Mouse (Mus musculus): ENCODE measurements at regions not wholly inside any gene's neighbourhood (a gene's known extent, or its start where the extent isn't known, plus 50 kb on each side); places are given as distances from the start of the nearest gene placed in this dataset.

DNA sequence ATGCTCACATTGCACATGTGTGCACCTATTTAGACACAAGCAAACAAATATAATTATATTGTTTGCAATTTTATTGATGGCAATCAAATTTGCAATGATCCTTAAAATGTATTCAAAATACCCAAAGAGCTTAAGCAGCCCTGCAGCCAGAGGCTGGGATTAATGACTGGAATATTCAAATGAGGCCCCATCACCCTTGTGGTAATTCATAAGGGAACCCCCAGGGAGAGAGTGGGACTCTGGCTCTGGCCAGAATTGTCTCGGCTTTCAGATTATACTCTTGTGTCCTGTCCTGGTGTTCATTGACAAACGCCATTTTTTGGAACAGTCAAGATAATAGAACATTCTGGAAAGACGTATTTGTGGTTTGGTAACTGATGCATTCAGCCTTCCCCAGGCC, 133.5 kb downstream of the Vrk1 start:
- Histone ChIP-seq H3K36me3 (ENCODE audit: control insufficient read depth, insufficient read depth, low read length) (no peaks in the 10 kb centered on the region), H3K27ac (ENCODE audit: control insufficient read depth, insufficient read depth, low read depth, low read length) (no peak overlapping the region), H3K27me3 (ENCODE audit: control insufficient read depth, insufficient read depth, low read length) (no peaks in the 10 kb centered on the region), H3K4me1 (ENCODE audit: control insufficient read depth, insufficient read depth, low read length) (peaks cover 8% of the 10 kb centered on the region), H3K4me3 (ENCODE audit: control insufficient read depth, low read depth, low read length) (no peak overlapping the region)
- TF ChIP-seq CTCF (IDR thresholded peaks at IDR 0.05; ENCODE audit: control insufficient read depth, insufficient read depth, insufficient replicate concordance, low read depth, low read length) (no peak), POLR2A (IDR thresholded peaks at IDR 0.05; ENCODE audit: control insufficient read depth, low read depth, low read length) (no peak)

DNA sequence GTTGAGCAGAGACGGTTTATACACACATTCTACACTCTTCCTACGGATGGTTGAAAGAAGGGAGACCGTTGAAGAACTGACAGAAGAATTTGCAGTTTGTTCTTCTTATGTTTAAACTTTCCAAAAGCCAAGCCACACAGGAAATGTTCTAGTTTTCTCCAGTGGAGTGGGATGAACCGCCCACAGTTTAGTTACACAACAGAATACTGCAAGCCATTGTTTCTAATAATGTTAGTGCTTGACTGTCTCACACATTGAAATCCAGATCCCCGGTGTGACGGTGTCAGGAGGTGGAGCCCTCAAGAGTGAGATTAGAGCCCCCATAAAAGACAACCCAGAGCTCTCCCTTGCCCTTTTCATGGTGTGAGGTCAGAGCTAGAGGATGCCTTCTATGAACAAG, 146.8 kb downstream of the Vrk1 start:
- no peak for TF ChIP-seq POLR2A (IDR thresholded peaks at IDR 0.05; ENCODE audit: control insufficient read depth, low read depth, low read length)
- no peak for TF ChIP-seq CTCF (IDR thresholded peaks at IDR 0.05; ENCODE audit: control insufficient read depth, insufficient read depth, insufficient replicate concordance, low read depth, low read length)
- H3K27me3 ChIP-seq (ENCODE audit: control insufficient read depth, insufficient read depth, low read length) = no peaks in the 10 kb centered on the region
- no peak overlapping the region for H3K27ac ChIP-seq (ENCODE audit: control insufficient read depth, insufficient read depth, low read depth, low read length)
- H3K36me3 ChIP-seq (ENCODE audit: control insufficient read depth, insufficient read depth, low read length) = no peaks in the 10 kb centered on the region
- peaks cover 2% of the 10 kb centered on the region for H3K4me1 ChIP-seq (ENCODE audit: control insufficient read depth, insufficient read depth, low read length)
- no peak overlapping the region for H3K4me3 ChIP-seq (ENCODE audit: control insufficient read depth, low read depth, low read length)

DNA sequence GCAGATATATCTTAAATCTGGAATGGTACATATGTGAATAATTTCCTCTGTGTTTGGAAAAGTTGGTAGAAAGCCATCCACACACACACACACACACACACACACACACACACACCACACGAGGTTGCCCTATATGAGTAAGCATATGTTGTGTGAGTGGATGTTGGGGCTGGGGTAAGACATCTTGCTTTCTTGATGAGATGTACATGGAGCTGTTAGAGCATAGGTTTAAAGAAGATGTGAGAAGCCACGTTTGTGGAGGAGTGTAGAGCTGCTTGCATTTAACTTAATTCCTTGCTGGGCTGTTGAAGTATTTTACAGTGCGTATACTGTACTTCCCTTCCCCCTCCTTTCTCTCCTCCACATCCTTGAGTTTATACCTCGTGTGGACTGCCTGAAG, 147.8 kb downstream of the Vrk1 start:
- H3K27me3 ChIP-seq (ENCODE audit: control insufficient read depth, insufficient read depth, low read length) = no peaks in the 10 kb centered on the region
- no peaks in the 10 kb centered on the region for H3K36me3 ChIP-seq (ENCODE audit: control insufficient read depth, insufficient read depth, low read length)
- TF ChIP-seq CTCF (IDR thresholded peaks at IDR 0.05; ENCODE audit: control insufficient read depth, insufficient read depth, insufficient replicate concordance, low read depth, low read length) = no peak
- no peak for TF ChIP-seq POLR2A (IDR thresholded peaks at IDR 0.05; ENCODE audit: control insufficient read depth, low read depth, low read length)
- H3K4me1 ChIP-seq (ENCODE audit: control insufficient read depth, insufficient read depth, low read length) = peaks cover 2% of the 10 kb centered on the region
- H3K4me3 ChIP-seq (ENCODE audit: control insufficient read depth, low read depth, low read length) = no peak overlapping the region
- H3K27ac ChIP-seq (ENCODE audit: control insufficient read depth, insufficient read depth, low read depth, low read length) = no peak overlapping the region

DNA sequence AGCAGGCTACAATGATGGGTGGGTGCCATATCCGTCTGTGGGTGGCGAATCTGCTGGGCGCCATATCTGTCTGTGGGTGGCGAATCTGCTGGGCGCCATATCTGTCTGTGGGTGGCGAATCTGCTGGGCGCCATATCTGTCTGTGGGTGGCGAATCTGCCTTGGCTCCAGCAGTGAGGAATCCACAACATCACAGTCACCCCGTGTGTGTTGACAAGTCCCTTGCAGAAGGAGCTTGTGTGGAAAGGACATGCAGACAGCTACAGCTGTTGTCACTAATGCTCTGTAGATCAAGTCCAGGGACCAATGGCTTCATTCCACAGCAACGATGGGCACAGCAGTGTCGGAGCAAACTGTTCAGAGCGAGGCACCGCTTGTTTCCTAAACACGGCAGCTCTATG, 148.6 kb downstream of the Vrk1 start:
- Histone ChIP-seq H3K27me3 (ENCODE audit: control insufficient read depth, insufficient read depth, low read length) (no peaks in the 10 kb centered on the region), H3K4me1 (ENCODE audit: control insufficient read depth, insufficient read depth, low read length) (peaks cover 2% of the 10 kb centered on the region), H3K36me3 (ENCODE audit: control insufficient read depth, insufficient read depth, low read length) (no peaks in the 10 kb centered on the region), H3K27ac (ENCODE audit: control insufficient read depth, insufficient read depth, low read depth, low read length) (no peak overlapping the region), H3K4me3 (ENCODE audit: control insufficient read depth, low read depth, low read length) (peak overlapping the region; percentile 85)
- TF ChIP-seq CTCF (IDR thresholded peaks at IDR 0.05; ENCODE audit: control insufficient read depth, insufficient read depth, insufficient replicate concordance, low read depth, low read length) (no peak), POLR2A (IDR thresholded peaks at IDR 0.05; ENCODE audit: control insufficient read depth, low read depth, low read length) (no peak)

DNA sequence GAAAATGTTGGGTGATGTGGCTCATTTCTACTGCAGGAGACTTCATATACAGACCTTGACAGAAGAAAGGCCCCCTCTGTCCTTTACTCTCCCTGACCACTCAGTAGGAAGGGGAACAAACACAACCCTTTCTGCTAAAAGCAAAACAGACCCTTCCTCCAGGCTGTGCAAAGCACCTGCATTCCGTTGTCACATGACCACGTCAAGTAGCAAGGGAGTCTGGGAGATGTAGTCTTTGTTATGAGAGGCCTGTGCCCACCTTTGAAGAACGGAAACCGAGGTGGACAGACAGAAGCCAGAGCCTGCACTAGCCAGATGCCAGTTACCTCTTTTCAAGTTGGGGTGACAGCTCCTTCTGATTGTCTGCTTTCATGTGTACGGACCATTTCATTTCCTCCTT, 161.3 kb downstream of the Vrk1 start:
- TF ChIP-seq CTCF (IDR thresholded peaks at IDR 0.05; ENCODE audit: control insufficient read depth, insufficient read depth, insufficient replicate concordance, low read depth, low read length) = no peak
- no peak for TF ChIP-seq POLR2A (IDR thresholded peaks at IDR 0.05; ENCODE audit: control insufficient read depth, low read depth, low read length)
- H3K4me1 ChIP-seq (ENCODE audit: control insufficient read depth, insufficient read depth, low read length) = peaks cover 16% of the 10 kb centered on the region

DNA sequence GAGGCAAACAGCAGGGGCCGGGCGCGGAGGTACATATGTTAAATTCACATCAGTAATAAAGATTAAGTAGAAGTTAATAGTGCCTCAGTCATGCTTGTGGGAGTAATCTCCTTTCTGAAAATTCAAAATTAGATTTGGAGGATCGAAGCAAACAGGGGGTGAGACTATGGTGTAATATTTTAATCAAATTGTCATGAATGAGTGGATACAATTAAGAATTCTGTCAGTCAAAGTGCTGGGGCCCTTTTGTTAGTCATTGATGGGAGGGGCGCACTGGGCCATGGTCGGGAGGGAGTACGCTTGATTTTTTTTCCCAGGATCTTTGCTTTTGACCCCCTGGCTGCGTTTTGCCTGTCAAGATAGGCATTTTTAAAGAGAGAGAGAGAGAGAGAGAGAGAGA, 163.2 kb downstream of the Vrk1 start:
- Histone ChIP-seq H3K36me3 (ENCODE audit: control insufficient read depth, insufficient read depth, low read length) (no peaks in the 10 kb centered on the region), H3K27me3 (ENCODE audit: control insufficient read depth, insufficient read depth, low read length) (no peaks in the 10 kb centered on the region), H3K27ac (ENCODE audit: control insufficient read depth, insufficient read depth, low read depth, low read length) (no peak overlapping the region), H3K4me3 (ENCODE audit: control insufficient read depth, low read depth, low read length) (no peak overlapping the region), H3K4me1 (ENCODE audit: control insufficient read depth, insufficient read depth, low read length) (peaks cover 16% of the 10 kb centered on the region)
- no peak for TF ChIP-seq POLR2A (IDR thresholded peaks at IDR 0.05; ENCODE audit: control insufficient read depth, low read depth, low read length)
- no peak for TF ChIP-seq CTCF (IDR thresholded peaks at IDR 0.05; ENCODE audit: control insufficient read depth, insufficient read depth, insufficient replicate concordance, low read depth, low read length)

More for the DNA sequence above, 161.3 kb downstream of the Vrk1 start:
- Histone ChIP-seq H3K27me3 (ENCODE audit: control insufficient read depth, insufficient read depth, low read length) (no peaks in the 10 kb centered on the region), H3K27ac (ENCODE audit: control insufficient read depth, insufficient read depth, low read depth, low read length) (no peak overlapping the region), H3K4me3 (ENCODE audit: control insufficient read depth, low read depth, low read length) (no peak overlapping the region), H3K36me3 (ENCODE audit: control insufficient read depth, insufficient read depth, low read length) (no peaks in the 10 kb centered on the region)

DNA sequence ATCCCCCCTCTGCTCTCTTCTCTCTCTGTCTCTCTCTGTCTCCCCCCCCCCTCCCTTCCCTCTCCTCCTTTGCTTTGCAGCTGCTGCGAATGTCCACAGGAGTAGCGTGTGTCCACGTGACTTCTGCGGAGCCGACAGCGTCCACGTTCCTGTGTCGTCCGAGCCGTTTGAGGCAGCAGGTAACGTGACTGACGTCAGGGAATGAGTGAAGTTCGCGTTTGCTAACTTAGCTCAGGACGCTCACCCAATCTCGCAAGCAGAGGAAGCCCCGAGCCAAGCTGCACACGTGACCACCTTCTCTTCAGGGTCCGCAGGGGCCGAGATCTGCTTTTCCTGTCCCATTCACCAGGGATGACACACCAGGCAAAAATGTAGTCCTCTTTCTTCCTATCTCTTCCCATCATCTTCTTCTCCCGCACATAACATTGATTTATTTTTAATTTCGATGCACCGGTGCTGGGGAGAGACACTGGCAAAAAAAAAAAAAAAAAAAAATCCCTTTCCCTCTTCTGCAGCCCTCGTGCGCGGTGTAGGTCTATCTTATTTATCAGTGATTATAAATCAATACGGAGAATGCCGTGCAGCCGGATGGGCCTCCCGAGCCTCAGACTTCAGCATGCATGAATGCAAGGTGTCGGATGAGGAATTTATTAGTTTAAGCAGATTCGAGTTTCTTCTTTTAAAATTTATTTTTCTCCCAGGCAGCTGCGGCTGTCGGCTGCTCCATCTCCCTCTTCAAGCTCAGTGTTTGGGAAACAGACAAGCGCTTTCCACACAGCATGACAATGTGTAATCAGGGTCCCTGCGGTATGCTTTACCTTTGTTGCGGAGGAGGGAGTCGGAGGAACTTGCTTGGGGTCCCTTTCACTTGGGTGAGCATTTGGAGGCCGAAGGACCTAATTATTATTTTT, 164.3 kb downstream of the Vrk1 start:
- TF ChIP-seq POLR2A (IDR thresholded peaks at IDR 0.05; ENCODE audit: control insufficient read depth, low read depth, low read length) = no peak
- TF ChIP-seq CTCF (IDR thresholded peaks at IDR 0.05; ENCODE audit: control insufficient read depth, insufficient read depth, insufficient replicate concordance, low read depth, low read length) = no peak
- Histone ChIP-seq H3K4me3 (ENCODE audit: control insufficient read depth, low read depth, low read length) (peak overlapping the region; percentile 76), H3K36me3 (ENCODE audit: control insufficient read depth, insufficient read depth, low read length) (no peaks in the 10 kb centered on the region), H3K4me1 (ENCODE audit: control insufficient read depth, insufficient read depth, low read length) (peaks cover 16% of the 10 kb centered on the region), H3K27ac (ENCODE audit: control insufficient read depth, insufficient read depth, low read depth, low read length) (no peak overlapping the region), H3K27me3 (ENCODE audit: control insufficient read depth, insufficient read depth, low read length) (no peaks in the 10 kb centered on the region)

Data from testis, adult 2 months (tissue).